Mouse (Mus musculus): ENCODE data around the gene Ttc16. TPM values are rescaled to one million over a fixed set of nuclear protein-coding genes. Genes with fewer than 3 reads are reported as not detected.
A peak's percentile ranks its signal among the peaks of the same experiment; 100 is the strongest.

The Ttc16 gene
- total RNA-seq, 1 experiment, result 0.94 TPM

DNA sequence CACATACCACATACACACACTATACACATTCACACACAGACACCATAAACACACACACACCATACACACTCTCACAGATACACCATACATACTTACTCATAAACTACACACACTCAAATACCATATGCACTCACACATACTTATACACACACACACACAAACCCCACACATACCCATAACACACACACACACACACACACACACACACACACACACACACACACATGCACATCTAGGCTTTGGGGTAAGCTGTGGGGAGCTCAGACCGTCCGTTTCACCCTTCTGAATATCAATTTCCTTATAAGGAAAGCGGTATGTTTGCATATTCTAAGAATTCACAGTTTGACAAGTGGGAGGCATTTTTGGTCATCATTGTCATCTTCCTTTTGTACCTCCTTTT is 52.9 kb downstream of the Ttc16 start:
- Histone ChIP-seq H3K9me3 (ENCODE audit: control insufficient read depth, insufficient read depth, low read depth, low read length) (no peaks in the 10 kb centered on the region), H3K36me3 (ENCODE audit: control insufficient read depth, insufficient read depth, low read length, poor library complexity, severe bottlenecking) (no peaks in the 10 kb centered on the region), H3K4me3 (ENCODE audit: insufficient read depth in 1 of 2, low read depth in 1 of 2, low read length in 2 of 2, poor library complexity in 1 of 2, severe bottlenecking in 1 of 2) (no peak overlapping the region), H3K9ac (ENCODE audit: insufficient read depth, low read depth, low read length, poor library complexity, severe bottlenecking) (no peak overlapping the region), H3K27ac (ENCODE audit: insufficient read depth, low read depth, low read length, poor library complexity, severe bottlenecking) (no peak overlapping the region), H3K4me1 (ENCODE audit: control insufficient read depth in 2 of 2, insufficient read depth in 2 of 2, low read length in 2 of 2, poor library complexity in 1 of 2) (peaks cover 0 to 3% of the 10 kb centered on the region in 2 experiments; a peak in 1 of 4 replicates)
- no peak for DNase-seq (ENCODE audit: low read depth, low spot score)
- in situ Hi-C loops (cut with MboI; ENCODE audit: low sequenced_read_pairs in 2 of 2, unreplicated experiment in 2 of 2), result no loop called here
- TF ChIP-seq ZC3H11A (IDR thresholded peaks at IDR 0.05; ENCODE audit: borderline replicate concordance, low read depth, low read length), result no peak
- no peak for TF ChIP-seq CHD2 (IDR thresholded peaks at IDR 0.05; ENCODE audit: low read depth, low read length)
- TF ChIP-seq ZNF384 (IDR thresholded peaks at IDR 0.05; ENCODE audit: low read depth, low read length), result no peak
- TF ChIP-seq MAFK (IDR thresholded peaks at IDR 0.05; ENCODE audit: insufficient read depth, low read depth, low read length), result no peak
- no peak for TF ChIP-seq HCFC1 (IDR thresholded peaks at IDR 0.05; ENCODE audit: borderline replicate concordance, insufficient read depth, low read length)

DNA sequence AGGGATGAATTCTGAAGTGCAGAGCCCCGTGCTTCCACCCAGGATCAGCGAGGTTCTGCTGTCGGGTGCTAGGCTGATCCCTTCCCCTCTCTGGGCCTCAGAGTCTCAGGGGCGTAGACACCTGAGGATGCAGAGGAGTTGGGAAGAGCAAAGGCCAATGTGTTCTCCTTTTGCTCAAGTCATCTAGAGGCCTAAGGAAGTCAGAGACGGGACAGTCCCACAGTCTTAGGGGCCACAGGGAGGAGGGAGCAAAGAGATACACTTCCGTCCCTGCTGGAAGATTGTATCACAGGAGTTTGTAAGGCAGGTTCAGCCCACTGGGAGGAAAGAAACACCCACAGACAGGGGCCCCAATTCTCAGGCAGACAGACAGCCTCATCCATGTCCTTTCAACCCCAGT is 53.4 kb downstream of the Ttc16 start:
- DNase-seq (ENCODE audit: low read depth, low spot score), result no peak
- in situ Hi-C loops (cut with MboI; ENCODE audit: low sequenced_read_pairs in 2 of 2, unreplicated experiment in 2 of 2), result no loop called here
- peaks cover 0 to 3% of the 10 kb centered on the region in 2 experiments; a peak in 1 of 4 replicates for H3K4me1 ChIP-seq (ENCODE audit: control insufficient read depth in 2 of 2, insufficient read depth in 2 of 2, low read length in 2 of 2, poor library complexity in 1 of 2)
- H3K27ac ChIP-seq (ENCODE audit: insufficient read depth, low read depth, low read length, poor library complexity, severe bottlenecking), result no peak overlapping the region
- H3K36me3 ChIP-seq (ENCODE audit: control insufficient read depth, insufficient read depth, low read length, poor library complexity, severe bottlenecking), result no peaks in the 10 kb centered on the region
- H3K9ac ChIP-seq (ENCODE audit: insufficient read depth, low read depth, low read length, poor library complexity, severe bottlenecking), result no peak overlapping the region
- TF ChIP-seq HCFC1 (IDR thresholded peaks at IDR 0.05; ENCODE audit: borderline replicate concordance, insufficient read depth, low read length) (no peak), ZC3H11A (IDR thresholded peaks at IDR 0.05; ENCODE audit: borderline replicate concordance, low read depth, low read length) (no peak), MAFK (IDR thresholded peaks at IDR 0.05; ENCODE audit: insufficient read depth, low read depth, low read length) (no peak), ZNF384 (IDR thresholded peaks at IDR 0.05; ENCODE audit: low read depth, low read length) (no peak), CHD2 (IDR thresholded peaks at IDR 0.05; ENCODE audit: low read depth, low read length) (no peak)
- no peaks in the 10 kb centered on the region for H3K9me3 ChIP-seq (ENCODE audit: control insufficient read depth, insufficient read depth, low read depth, low read length)
- H3K4me3 ChIP-seq (ENCODE audit: insufficient read depth in 1 of 2, low read depth in 1 of 2, low read length in 2 of 2, poor library complexity in 1 of 2, severe bottlenecking in 1 of 2), result no peak overlapping the region

DNA sequence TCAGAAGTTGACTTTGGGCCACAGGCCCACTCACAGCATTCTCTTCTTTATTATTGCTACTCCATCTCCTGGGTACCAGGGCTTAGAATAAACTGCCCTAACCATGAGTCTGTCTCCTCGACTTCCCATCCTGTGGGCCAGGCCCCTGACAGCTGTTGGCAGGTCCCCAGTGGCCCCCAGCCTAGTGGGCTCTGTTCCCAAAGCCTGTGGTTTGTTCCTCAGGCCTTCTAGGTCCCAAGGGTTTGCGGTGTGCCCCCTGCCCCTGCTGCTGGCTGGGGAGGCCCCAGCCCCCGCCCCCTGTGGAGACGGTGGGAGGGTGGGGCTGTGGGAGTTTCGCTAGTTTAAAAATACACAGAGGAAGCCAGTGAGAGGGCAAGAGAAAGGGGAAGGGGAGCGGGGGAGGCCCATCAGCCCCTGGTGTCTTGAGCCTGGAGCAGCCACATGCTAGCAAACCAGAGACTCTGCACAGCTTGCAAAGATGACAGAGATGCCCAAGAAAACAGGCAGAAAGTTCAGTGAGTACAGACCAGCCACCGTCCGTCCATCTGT is 54.7 kb downstream of the Ttc16 start, which contains the start of gene Sh2d3c:
Gene Sh2d3c, plus strand, starts transcription at position 375 of the 549 bp plus-strand sequence.
- Histone ChIP-seq H3K27ac (ENCODE audit: insufficient read depth, low read depth, low read length, poor library complexity, severe bottlenecking) (no peak within 1 kb of the TSS), H3K4me1 (ENCODE audit: control insufficient read depth in 2 of 2, insufficient read depth in 2 of 2, low read length in 2 of 2, poor library complexity in 1 of 2) (peaks cover 0 to 3% of the 10 kb centered on the region in 2 experiments; a peak in 1 of 4 replicates), H3K9ac (ENCODE audit: insufficient read depth, low read depth, low read length, poor library complexity, severe bottlenecking) (peak within 1 kb of the TSS; percentile 4; the same call in 1 of the 2 replicates), H3K9me3 (ENCODE audit: control insufficient read depth, insufficient read depth, low read depth, low read length) (no peaks in the 10 kb centered on the region), H3K36me3 (ENCODE audit: control insufficient read depth, insufficient read depth, low read length, poor library complexity, severe bottlenecking) (no peaks in the 10 kb centered on the region), H3K4me3 (ENCODE audit: insufficient read depth in 1 of 2, low read depth in 1 of 2, low read length in 2 of 2, poor library complexity in 1 of 2, severe bottlenecking in 1 of 2) (no peak within 1 kb of the TSS)
- TF ChIP-seq CHD2 (IDR thresholded peaks at IDR 0.05; ENCODE audit: low read depth, low read length), result no peak
- in situ Hi-C loops (cut with MboI; ENCODE audit: low sequenced_read_pairs in 2 of 2, unreplicated experiment in 2 of 2), result no loop called here
- DNase-seq (ENCODE audit: low read depth, low spot score), result no peak

DNA sequence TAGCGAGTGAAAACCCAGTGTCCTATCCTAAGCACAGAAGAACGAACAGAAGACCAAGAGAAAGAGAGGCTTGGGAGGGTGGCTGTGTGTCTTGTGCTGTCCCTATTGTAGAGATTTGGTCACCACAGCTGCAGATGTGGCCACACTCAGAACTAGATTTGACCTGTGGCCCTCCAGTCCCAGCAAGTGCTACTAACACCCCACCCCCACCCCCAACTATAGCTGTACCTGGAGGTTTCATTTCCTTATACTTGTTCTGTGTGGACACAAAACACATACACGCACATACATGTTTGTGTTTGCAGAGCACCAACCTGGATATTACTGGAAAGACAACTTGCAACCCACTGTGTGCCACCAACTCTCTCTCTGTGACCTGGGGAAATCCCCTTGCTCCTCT is 55.4 kb downstream of the Ttc16 start:
- TF ChIP-seq CHD2 (IDR thresholded peaks at IDR 0.05; ENCODE audit: low read depth, low read length) (no peak), MAFK (IDR thresholded peaks at IDR 0.05; ENCODE audit: insufficient read depth, low read depth, low read length) (no peak), ZC3H11A (IDR thresholded peaks at IDR 0.05; ENCODE audit: borderline replicate concordance, low read depth, low read length) (no peak), ZNF384 (IDR thresholded peaks at IDR 0.05; ENCODE audit: low read depth, low read length) (no peak), HCFC1 (IDR thresholded peaks at IDR 0.05; ENCODE audit: borderline replicate concordance, insufficient read depth, low read length) (no peak)
- H3K9me3 ChIP-seq (ENCODE audit: control insufficient read depth, insufficient read depth, low read depth, low read length), result no peaks in the 10 kb centered on the region
- peaks cover 0 to 3% of the 10 kb centered on the region in 2 experiments; a peak in 1 of 4 replicates for H3K4me1 ChIP-seq (ENCODE audit: control insufficient read depth in 2 of 2, insufficient read depth in 2 of 2, low read length in 2 of 2, poor library complexity in 1 of 2)
- no peak overlapping the region for H3K4me3 ChIP-seq (ENCODE audit: insufficient read depth in 1 of 2, low read depth in 1 of 2, low read length in 2 of 2, poor library complexity in 1 of 2, severe bottlenecking in 1 of 2)
- H3K36me3 ChIP-seq (ENCODE audit: control insufficient read depth, insufficient read depth, low read length, poor library complexity, severe bottlenecking), result no peaks in the 10 kb centered on the region
- no peak for DNase-seq (ENCODE audit: low read depth, low spot score)
- in situ Hi-C loops (cut with MboI; ENCODE audit: low sequenced_read_pairs in 2 of 2, unreplicated experiment in 2 of 2), result no loop called here
- H3K9ac ChIP-seq (ENCODE audit: insufficient read depth, low read depth, low read length, poor library complexity, severe bottlenecking), result no peak overlapping the region
- no peak overlapping the region for H3K27ac ChIP-seq (ENCODE audit: insufficient read depth, low read depth, low read length, poor library complexity, severe bottlenecking)

DNA sequence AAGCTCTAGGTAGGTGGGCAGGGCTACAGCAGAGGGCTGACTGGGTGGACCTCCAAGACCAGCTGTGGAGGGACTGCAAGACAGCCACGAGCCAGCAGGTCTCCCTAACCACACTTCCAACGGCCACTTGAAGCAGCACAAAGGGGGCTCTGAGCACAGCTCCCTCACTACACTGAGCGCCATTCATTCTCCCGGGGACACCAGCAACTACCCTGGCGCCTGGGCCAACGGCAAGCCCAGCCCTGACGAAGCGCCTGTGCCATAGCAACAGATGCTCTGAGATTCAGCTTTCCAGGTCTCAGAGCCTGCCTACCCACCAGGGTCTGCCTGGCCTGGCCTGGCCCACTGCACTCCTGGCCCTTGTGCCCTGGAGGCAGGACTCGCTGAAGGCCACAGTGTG is 56.7 kb downstream of the Ttc16 start:
- Histone ChIP-seq H3K9ac (ENCODE audit: insufficient read depth, low read depth, low read length, poor library complexity, severe bottlenecking) (no peak overlapping the region), H3K4me3 (ENCODE audit: insufficient read depth in 1 of 2, low read depth in 1 of 2, low read length in 2 of 2, poor library complexity in 1 of 2, severe bottlenecking in 1 of 2) (no peak overlapping the region), H3K36me3 (ENCODE audit: control insufficient read depth, insufficient read depth, low read length, poor library complexity, severe bottlenecking) (no peaks in the 10 kb centered on the region), H3K4me1 (ENCODE audit: control insufficient read depth in 2 of 2, insufficient read depth in 2 of 2, low read length in 2 of 2, poor library complexity in 1 of 2) (peaks cover 1 to 15% of the 10 kb centered on the region in 2 experiments; a peak in 1 of 4 replicates), H3K27ac (ENCODE audit: insufficient read depth, low read depth, low read length, poor library complexity, severe bottlenecking) (no peak overlapping the region), H3K9me3 (ENCODE audit: control insufficient read depth, insufficient read depth, low read depth, low read length) (no peaks in the 10 kb centered on the region)
- TF ChIP-seq ZC3H11A (IDR thresholded peaks at IDR 0.05; ENCODE audit: borderline replicate concordance, low read depth, low read length) (no peak), ZNF384 (IDR thresholded peaks at IDR 0.05; ENCODE audit: low read depth, low read length) (no peak), MAFK (IDR thresholded peaks at IDR 0.05; ENCODE audit: insufficient read depth, low read depth, low read length) (no peak), HCFC1 (IDR thresholded peaks at IDR 0.05; ENCODE audit: borderline replicate concordance, insufficient read depth, low read length) (no peak), CHD2 (IDR thresholded peaks at IDR 0.05; ENCODE audit: low read depth, low read length) (no peak)
- no peak for DNase-seq (ENCODE audit: low read depth, low spot score)
- in situ Hi-C loops (cut with MboI; ENCODE audit: low sequenced_read_pairs in 2 of 2, unreplicated experiment in 2 of 2), result no loop called here

Measured in ES-E14 (cell line).